Mouse (Mus musculus): ENCODE results near the gene Gm17019.
"Not testable (repeated sequence)": the region's sequence is repeated elsewhere in the genome, so short reads cannot be mapped to it uniquely, and the experiment has no call there.

Gm17019 gene

GRCm38 (mm10) chr5:14998077-14998476, 34.7 kb downstream of the Gm17019 start:
- in situ Hi-C loops (cut with MboI, MseI), result loop anchor here (5.0 kb wide), 1 partner anchor 559 kb away; no protein-coding TSS in a partner anchor

GRCm38 (mm10) chr5:14997556-14997955, 35.2 kb downstream of the Gm17019 start:
- in situ Hi-C loops (cut with MboI, MseI), result loop anchor here (5.0 kb wide), 1 partner anchor 560 kb away; no protein-coding TSS in a partner anchor

DNA sequence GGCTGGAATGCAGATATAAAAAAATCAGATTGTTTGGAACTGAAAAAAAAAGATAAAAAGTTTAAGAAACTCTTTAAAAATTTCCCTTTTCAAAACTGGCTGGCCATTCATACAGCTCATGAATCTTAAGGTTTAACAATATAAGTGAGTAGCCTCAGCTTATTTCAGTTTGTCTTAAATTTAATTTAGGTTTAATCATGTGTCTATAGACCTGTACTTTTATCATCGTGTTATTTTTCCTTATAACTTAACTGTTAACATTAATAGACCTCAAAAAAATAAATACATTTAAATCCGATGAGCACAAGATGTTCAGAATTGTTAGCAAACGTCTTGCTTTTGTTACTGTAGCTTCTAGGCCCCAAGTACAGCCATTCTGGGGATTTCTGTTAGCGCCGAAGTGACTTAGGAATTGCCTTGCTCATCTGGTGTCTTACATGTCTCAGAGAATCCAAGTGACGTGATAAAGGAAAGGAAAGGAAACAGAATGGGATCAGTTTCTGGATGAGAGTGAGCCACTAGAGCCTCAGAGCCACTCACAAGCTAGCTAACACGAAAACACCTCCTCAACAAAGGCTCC, 36.0 kb downstream of the Gm17019 start:
- in situ Hi-C loops (cut with MboI, MseI), result loop anchor here (5.0 kb wide), 1 partner anchor 561 kb away; no protein-coding TSS in a partner anchor

- in situ Hi-C loops (cut with MboI, MseI), result not testable (repeated sequence)
Measured at GRCm38 (mm10) chr5:14994124-14994523, 38.7 kb downstream of the Gm17019 start.

GRCm38 (mm10) chr5:14990375-14991158, 42.2 kb downstream of the Gm17019 start:
- in situ Hi-C loops (cut with MboI, MseI), result not testable (repeated sequence)

GRCm38 (mm10) chr5:14986649-14987387, 46.0 kb downstream of the Gm17019 start:
- in situ Hi-C loops (cut with MboI, MseI), result loop anchor here (5.0 kb wide), 1 partner anchor 55 kb away; no protein-coding TSS in a partner anchor
